Mouse (Mus musculus) megakaryocyte, embryonic 14.5 days (primary cell): ENCODE data around the gene Slc39a2. TPM values are rescaled to one million over a fixed set of nuclear protein-coding genes. Genes with fewer than 3 reads are reported as not detected.
"Not testable (repeated sequence)": the region's sequence is repeated elsewhere in the genome, so short reads cannot be mapped to it uniquely, and the experiment has no call there.

Experiments
- H3K27me3 ChIP-seq: replicated peaks from 2 replicates; pipeline ENCODE3; 2012; ENCODE audit warnings: inconsistent platforms
- H3K36me3 ChIP-seq: replicated peaks from 2 replicates; pipeline ENCODE3; 2012; ENCODE audit warnings: low read length, inconsistent platforms, mixed read lengths
- H3K4me1 ChIP-seq: 2 replicates; pipeline ENCODE4 v1.6.1; 2012; ENCODE audit warnings: inconsistent platforms
- H3K4me3 ChIP-seq: replicated peaks from 2 replicates; pipeline ENCODE3; 2012; ENCODE audit warnings: moderate library complexity, mild to moderate bottlenecking, inconsistent platforms
- H3K9me3 ChIP-seq: 2 replicates; pipeline ENCODE4 v1.6.1; 2012; ENCODE audit warnings: inconsistent platforms
- FLI1 ChIP-seq: IDR thresholded peaks from 2 replicates; pipeline ENCODE4 v1.6.1; 2012; ENCODE audit warnings: low read length, inconsistent platforms, mixed read lengths
- GATA1 ChIP-seq: IDR thresholded peaks from 3 replicates; pipeline ENCODE4 v1.6.1; 2012; ENCODE audit warnings: mixed read lengths, low read length, inconsistent platforms, borderline replicate concordance
- polyA plus RNA-seq: library from polyadenylated mRNA; stranded (reverse); fragments of >175 nt; gene quantifications from 2 replicates; pipeline ENCODE4 v1.2.3, GENCODE M21; 2012; ENCODE audit warnings: low replicate concordance; ENCODE audit not compliant: insufficient read depth

Slc39a2 gene
- polyA plus RNA-seq: 0.89 TPM in 1 of 2 replicates, not detected in the other

DNA sequence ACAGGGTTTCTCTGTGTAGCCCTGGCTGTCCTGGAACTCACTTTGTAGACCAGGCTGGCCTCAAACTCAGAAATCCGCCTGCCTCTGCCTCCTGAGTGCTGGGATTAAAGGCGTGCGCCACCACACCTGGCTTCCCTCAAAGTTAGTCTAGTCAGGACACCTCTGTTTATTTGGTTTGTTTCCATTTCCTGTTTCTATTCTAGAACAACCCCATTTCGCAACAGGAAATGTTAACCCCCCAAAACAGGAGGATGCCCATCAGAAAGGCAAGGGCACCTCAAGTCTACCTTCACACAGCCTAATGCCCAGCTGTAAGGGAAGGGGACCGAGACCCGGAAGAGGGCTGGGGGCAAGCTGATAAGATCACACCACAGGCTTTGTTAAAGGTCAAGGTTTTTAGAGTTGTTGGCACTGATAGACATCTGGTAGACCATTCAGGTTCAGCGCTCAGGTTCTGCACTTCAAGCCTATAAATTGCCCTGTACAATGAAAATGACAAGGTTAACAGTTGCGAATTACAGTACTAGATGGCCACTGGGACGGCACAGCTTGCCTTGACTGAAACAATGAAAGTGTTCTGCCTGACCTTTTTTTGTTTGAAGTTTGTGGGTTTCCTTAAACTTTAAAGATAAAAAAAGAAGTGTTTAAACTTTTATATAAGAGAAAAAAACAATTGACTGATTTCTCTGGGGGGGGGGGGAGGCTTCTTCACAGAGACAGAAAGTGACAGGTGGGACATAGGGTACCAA, at the start of gene Slc39a2:
Gene Slc39a2 (plus strand): TSS at position 699 of the 749 bp plus-strand sequence.
- TF ChIP-seq GATA1: no peak
- no peak for TF ChIP-seq FLI1
- H3K27me3 ChIP-seq: no peaks in the 10 kb centered on the region
- H3K4me3 ChIP-seq: no peak within 1 kb of the TSS
- no peaks in the 10 kb centered on the region for H3K9me3 ChIP-seq
- peaks cover 45% of the 10 kb centered on the region for H3K36me3 ChIP-seq
- peaks cover 18% of the 10 kb centered on the region for H3K4me1 ChIP-seq

DNA sequence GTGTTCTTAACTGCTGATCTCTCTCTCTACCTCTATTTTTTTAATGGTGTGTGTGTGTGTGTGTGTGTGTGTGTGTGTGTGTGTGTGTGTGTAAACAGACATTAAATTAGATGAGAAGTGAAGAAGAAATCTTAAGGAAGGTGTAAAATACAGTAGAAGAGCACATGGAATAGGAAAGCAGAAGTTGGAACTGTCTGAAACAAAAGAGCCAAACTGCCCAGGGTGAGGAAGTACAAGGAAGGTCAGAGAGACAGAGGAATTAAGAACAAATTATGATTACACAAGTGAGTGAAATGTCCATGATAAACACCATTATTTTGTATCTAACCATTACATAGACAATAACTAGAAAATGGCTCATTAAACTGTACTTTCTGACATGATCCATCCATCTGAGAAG, 48.8 kb upstream of the Slc39a2 start:
- Histone ChIP-seq H3K4me3 (no peak overlapping the region), H3K27me3 (no peaks in the 10 kb centered on the region), H3K9me3 (no peaks in the 10 kb centered on the region), H3K4me1 (no peaks in the 10 kb centered on the region), H3K36me3 (no peaks in the 10 kb centered on the region)
- TF ChIP-seq GATA1 (no peak), FLI1 (no peak)

DNA sequence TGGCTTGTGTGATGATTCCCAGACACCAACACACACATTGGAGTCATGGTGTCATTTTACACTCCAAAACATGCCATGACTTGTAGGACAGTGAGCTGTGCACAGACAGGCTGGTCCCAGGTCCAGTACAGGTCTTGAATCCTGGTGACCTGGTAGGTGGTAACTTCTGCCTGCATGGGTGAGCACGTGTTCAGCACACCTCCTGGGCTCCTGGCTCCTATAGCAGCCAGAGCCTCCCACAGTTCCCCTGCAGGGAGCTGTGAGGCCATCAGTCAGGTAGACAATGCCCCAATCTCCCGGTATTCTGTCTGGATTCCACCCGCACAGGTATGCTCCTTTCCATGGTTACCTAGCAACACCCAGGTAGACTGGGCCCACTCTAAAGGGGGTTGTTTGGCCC, 46.1 kb upstream of the Slc39a2 start:
- no peak overlapping the region for H3K4me3 ChIP-seq
- no peaks in the 10 kb centered on the region for H3K36me3 ChIP-seq
- H3K9me3 ChIP-seq: no peaks in the 10 kb centered on the region
- TF ChIP-seq GATA1: no peak
- TF ChIP-seq FLI1: no peak
- no peaks in the 10 kb centered on the region for H3K4me1 ChIP-seq
- no peaks in the 10 kb centered on the region for H3K27me3 ChIP-seq

DNA sequence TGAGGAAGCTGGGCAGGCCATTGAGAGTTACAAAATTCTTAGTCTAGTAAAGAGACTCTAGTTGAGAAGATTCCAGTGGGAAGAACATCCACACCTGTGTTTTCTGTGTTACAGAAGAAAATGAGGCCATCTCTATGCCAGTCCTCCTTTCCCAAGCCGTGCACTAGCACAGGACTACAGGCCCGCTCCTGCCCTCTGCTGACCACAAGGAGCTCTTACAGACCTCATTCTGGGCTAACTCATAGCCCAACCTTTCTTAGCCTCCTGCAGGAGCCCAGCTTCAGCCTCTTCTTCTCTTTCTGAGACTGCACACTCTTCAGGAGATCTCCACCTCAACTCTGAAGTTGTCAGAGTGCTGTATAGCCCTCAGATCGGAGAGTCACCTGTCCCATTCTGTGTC, 41.7 kb upstream of the Slc39a2 start:
- H3K9me3 ChIP-seq, H3K27me3 ChIP-seq, H3K4me3 ChIP-seq, H3K4me1 ChIP-seq, H3K36me3 ChIP-seq: not testable (repeated sequence)

DNA sequence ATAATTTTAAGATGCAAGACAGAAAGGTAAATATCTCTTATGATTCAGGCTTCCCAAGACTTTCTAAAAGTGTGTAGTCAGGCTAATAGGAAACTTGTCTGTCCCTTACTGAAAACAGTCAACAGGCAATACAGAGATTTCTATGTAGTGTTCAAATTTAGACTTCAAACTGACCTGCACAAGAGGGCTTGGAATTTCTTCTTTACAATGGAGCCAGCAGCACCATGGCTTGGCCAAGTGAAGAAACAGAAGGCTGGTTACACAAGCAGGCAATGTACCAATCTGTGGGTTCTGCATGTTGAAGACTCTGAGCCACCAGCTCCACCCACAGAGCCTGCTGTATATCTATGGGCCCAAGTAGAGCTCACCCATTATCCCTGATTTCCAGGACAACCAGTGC, 39.3 kb upstream of the Slc39a2 start, which contains the start of gene Ear6:
Gene Ear6 (plus strand): TSS at position 301 of the 400 bp plus-strand sequence.
- H3K9me3 ChIP-seq: no peaks in the 10 kb centered on the region
- H3K27me3 ChIP-seq: no peaks in the 10 kb centered on the region
- H3K36me3 ChIP-seq: no peaks in the 10 kb centered on the region
- no peaks in the 10 kb centered on the region for H3K4me1 ChIP-seq
- no peak within 1 kb of the TSS for H3K4me3 ChIP-seq
- TF ChIP-seq GATA1 (no peak), FLI1 (no peak)

DNA sequence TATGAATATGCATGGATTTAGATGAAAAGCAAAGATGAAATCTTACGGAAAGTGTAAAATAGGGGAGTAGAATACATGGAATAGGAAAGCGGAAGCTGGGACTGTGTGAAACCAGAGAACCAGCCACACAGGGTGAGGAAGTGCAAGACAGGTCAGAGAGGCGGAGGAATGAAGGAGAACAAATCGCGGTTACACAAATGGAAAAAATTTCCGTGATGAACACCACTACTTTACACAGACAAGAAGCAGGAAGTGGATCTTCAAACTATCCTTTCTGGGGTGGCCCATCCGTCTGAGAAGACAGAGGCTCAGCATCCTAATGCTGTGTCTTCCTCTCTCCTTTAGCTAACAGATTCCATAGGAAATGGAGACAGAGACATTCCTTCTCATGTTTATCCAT, 37.4 kb upstream of the Slc39a2 start:
- H3K27me3 ChIP-seq, H3K4me1 ChIP-seq, H3K36me3 ChIP-seq, H3K4me3 ChIP-seq, H3K9me3 ChIP-seq: not testable (repeated sequence)

DNA sequence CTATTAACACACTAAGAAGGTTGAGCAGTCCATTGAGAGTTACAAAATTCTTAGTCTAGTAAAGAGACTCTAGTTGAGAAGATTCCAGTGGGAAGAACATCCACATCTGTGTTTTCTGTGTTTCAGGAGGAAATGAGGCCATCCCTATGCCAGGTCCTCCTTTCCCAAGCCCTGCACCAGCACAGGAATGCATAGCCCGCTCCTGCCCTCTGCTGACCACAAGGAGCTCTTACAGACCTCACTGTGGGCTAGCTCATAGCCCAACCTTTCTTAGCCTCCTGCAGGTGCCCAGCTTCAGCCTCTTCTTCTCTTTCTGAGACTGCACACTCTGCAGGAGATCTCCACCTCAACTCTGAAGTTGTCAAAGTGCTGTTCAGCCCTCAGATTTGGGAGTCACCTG, 29.1 kb upstream of the Slc39a2 start:
- H3K4me3 ChIP-seq, H3K9me3 ChIP-seq, H3K4me1 ChIP-seq, H3K27me3 ChIP-seq, H3K36me3 ChIP-seq: not testable (repeated sequence)

DNA sequence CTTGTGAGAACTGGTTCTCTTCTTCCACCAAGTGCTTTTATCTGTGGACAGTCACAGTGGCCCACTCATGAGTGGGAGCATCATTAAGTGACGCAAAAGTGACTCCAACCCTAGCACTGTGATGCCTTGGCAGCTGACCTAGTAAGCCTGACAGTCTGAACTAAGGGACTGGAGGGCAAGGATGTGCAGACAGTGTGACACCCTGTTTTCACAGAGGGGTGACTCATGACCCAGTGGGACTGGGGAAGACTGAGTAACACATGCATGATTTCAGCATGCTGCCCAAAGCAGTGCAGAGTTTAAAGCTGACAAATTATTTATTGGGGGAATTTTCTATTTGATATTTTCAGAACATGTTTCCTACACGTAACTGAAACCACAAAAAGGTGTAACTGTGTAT, 21.9 kb upstream of the Slc39a2 start:
- TF ChIP-seq FLI1 (no peak), GATA1 (no peak)
- no peaks in the 10 kb centered on the region for H3K9me3 ChIP-seq
- H3K4me3 ChIP-seq: no peak overlapping the region
- peaks cover 17% of the 10 kb centered on the region for H3K27me3 ChIP-seq
- H3K4me1 ChIP-seq: no peaks in the 10 kb centered on the region
- no peaks in the 10 kb centered on the region for H3K36me3 ChIP-seq

DNA sequence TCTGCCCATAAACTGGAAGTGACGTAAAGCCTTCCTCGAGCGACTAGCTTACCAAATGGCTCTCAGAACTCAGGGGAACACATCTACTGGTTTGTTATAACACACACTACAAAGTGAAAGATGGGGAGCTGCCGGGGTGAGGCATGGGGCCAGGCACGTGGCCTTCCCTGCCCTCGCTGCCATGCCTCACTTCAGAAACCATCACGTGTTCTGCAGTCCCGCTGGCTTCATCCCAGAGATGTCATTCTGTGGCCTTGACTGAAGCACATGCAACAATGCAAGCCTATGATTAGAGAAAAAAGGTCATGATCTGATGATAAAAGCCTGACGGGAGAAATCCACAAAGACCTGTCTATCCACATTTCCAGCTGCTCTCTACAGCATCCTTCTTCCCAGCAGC, 20.9 kb upstream of the Slc39a2 start:
- Histone ChIP-seq H3K9me3 (no peaks in the 10 kb centered on the region), H3K36me3 (no peaks in the 10 kb centered on the region), H3K4me1 (no peaks in the 10 kb centered on the region), H3K4me3 (no peak overlapping the region), H3K27me3 (peaks cover 19% of the 10 kb centered on the region)
- TF ChIP-seq GATA1 (no peak), FLI1 (no peak)

DNA sequence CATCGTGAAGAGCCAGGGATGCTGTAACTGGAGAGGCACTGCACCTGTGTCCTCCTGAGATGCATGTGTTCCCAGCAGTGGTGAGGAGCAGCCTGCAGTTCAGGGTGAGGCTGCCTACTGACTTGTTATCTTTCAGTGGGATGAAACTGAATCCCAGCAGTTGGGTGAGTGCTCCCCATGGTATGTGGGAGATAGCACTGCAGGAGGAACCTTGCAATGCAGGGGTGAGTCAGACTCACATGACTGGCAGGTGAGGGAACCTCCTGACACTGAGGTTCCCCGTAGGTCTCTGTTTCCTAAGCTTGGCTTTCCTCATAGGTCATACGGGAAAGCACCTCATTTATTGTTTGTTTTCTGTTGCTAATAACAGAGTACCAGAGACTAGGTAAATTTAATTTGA, 15.2 kb upstream of the Slc39a2 start:
- TF ChIP-seq FLI1 (no peak), GATA1 (no peak)
- Histone ChIP-seq H3K36me3 (no peaks in the 10 kb centered on the region), H3K4me1 (no peaks in the 10 kb centered on the region), H3K27me3 (peaks cover 13% of the 10 kb centered on the region), H3K9me3 (no peaks in the 10 kb centered on the region), H3K4me3 (no peak overlapping the region)

DNA sequence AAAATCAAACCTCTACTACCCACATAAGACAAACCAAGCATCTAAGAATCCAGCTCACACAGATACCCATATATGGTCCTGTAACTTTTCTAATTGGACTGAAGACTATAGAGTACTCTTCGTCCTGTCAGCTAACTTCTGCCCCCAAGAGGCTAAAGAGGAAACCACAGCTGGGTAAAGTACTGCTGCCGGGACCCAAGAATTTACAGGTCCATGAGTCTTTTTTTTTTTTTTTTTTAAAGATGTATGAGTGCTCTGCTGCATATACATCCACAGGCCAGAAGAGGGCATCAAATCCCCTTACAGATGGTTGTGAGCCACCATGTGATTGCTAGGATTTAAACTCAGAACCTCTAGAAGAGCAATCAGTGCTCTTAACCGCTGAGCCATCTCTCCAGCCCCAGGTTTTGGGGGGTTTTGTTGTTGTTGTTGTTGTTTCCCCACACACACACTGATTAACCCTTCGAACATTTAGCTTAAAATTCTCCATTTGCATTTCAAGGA, 9.1 kb upstream of the Slc39a2 start:
- H3K4me1 ChIP-seq: peaks cover 9% of the 10 kb centered on the region
- H3K36me3 ChIP-seq: peaks cover 17% of the 10 kb centered on the region
- peak overlapping the region; percentile 95 for H3K4me3 ChIP-seq
- H3K9me3 ChIP-seq: no peaks in the 10 kb centered on the region
- TF ChIP-seq GATA1 (no peak), FLI1 (no peak)
- H3K27me3 ChIP-seq: peaks cover 2% of the 10 kb centered on the region
